Mouse (Mus musculus): ENCODE results near the gene Map1lc3a.

The Map1lc3a gene

DNA sequence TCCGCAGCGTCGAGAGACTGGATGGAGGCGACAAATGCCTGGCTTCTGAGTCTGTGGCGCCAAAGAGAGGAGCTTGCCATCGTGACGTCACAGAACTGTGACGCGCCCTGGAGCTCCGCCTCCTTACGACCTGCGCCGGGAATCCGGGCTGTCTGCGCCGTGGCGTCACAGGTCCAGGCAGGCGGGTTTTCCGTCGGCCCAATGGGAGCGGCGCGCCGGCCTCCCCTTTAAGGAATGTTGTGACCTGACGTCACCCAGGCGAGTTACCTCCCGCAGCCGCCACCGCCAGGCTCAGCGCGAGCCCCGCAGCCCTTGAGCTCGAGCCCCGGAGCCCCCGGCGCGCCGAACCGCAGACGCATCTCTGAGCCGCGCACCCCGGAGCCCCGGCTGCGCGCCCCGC lies at the start of gene Map1lc3a:
Map1lc3a (plus strand) TSS at position 103 of the 400 bp plus-strand sequence.
- peak; percentile 94 to 96 for DNase-seq (ENCODE audit: low spot score in 2 of 2)

DNA sequence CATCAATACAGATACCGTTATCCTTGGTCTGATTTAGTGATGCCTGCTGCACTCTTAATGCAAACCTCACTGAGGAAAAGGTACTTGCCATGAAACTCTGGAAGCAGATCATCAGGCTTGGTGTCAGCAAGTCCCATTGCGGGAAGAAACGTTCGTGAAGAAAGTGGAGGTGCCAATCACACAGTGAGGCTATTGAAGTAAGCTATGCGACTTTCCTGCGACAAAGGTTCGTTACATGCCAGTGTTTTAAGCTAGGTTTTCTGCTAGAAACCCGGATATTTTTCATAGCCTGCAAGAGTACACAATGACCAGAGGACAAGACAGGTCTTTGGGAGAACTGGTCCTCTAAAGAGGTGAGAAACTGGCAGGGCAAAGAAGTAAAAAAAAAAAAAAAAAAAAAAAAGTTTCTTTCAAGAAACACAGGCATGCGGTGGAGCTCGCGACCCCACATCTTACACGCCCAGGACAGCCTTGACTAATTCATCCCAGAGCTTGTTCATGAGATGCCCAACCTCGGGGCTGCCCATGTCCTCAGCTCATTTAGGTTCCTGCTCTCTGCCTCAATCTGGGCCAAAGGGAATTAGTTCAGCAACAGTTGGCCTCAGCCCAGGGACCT lies 40.2 kb upstream of the Map1lc3a start:
- no peak for DNase-seq (ENCODE audit: low spot score in 2 of 2)

DNA sequence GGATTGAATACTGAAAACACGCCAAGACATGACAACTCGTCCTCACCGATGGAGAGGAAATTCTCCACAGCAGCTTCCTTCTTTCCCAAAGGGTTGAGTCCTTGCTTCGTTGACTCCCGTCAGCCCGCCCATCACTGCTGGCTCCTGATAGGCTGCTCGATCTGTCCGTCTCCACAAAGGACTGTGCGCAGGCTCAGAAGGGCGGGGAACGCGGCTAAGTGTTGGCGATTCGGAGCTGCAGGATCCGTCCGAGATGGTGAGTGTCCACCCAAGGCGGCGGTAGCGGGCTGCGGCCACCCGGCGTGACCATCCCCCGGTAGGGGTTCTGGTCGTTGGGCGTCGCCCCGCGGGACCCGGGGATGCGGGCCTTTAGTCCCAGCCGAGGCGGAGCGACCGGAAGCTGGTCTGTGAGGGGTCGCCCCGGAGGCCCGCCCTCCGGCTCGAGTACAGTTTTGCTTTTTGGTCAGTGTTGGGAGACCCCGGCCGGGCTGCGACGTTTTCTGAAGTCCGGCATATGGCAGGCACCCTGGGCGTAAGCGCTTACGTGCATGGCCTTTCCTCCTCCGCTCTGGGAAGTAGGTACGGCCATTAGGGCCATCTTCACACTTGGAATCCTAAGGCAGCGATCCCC lies 39.6 kb upstream of the Map1lc3a start, which contains the start of gene Dynlrb1:
Dynlrb1 (plus strand) TSS at position 172 of the 631 bp plus-strand sequence.
- peak; percentile 98 to 99 for DNase-seq (ENCODE audit: low spot score in 2 of 2)

DNA sequence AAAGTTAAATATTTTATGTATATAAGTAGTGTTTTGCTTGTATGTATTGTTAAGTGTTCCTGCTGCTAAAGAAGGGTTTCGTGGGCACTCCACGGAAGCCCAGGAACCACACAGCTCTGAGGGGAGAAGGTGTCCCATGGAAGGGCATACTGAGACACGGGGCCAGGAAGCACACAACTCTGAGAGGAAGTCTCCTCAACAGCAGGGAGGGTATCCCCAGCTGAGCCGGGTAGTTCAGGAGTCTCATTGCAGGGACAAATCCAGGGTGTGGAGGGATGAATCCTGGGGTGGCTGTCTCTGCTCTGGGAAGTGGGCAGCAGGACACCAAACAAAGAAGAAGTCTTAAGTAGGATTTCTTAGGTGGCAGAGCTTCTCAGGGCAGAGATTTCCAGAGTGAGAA lies 38.8 kb upstream of the Map1lc3a start:
- no peak for DNase-seq (ENCODE audit: low spot score in 2 of 2)

DNA sequence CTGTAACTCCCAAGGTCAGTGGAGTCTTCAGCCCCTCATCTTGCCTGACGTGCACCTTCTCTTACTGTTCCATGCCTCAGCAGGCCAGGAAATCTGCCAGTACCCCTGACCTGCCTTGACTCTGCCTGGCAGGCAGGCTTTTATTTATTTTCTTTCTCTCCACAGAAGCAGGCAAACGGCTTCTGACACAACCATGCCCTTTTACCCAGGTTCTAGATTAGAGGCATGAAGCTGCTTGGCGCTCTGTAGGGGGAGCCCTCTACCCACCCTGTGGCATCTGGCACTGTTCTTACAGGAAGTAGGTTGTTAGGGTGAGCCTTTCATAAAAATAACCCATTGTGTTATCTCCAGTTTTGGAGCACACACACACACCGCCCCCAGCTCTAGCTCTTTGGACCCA lies 35.2 kb upstream of the Map1lc3a start:
- peak in 1 of 2 experiments; percentile 38 for DNase-seq (ENCODE audit: low spot score in 2 of 2)

DNA sequence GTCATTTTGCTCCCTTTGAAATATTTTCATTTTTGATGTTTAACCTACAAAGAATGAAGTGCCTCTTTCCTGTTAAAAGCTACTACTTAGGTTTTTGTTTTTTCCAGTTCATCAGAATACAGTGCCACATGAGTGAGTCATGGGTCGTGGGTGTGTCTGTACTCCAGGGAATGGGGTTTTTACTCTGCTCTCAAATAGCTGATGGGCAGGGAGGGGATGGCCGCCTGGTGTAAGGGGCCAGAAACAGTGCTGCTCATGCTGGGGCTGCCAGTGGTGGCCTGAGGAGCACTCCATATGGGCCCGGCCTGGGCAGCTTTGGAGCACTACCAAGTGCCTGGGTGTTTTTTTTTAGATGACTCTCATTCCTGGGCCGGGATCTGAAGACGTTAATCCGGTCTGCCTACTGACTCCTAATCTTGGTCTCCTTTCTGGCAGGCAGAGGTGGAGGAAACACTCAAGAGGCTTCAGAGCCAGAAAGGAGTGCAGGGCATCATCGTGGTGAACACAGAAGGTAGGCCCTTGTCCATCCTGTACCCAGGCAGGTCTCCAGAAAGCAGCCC lies 33.7 kb upstream of the Map1lc3a start:
- DNase-seq (ENCODE audit: low spot score in 2 of 2), result peak; percentile 19 to 45

DNA sequence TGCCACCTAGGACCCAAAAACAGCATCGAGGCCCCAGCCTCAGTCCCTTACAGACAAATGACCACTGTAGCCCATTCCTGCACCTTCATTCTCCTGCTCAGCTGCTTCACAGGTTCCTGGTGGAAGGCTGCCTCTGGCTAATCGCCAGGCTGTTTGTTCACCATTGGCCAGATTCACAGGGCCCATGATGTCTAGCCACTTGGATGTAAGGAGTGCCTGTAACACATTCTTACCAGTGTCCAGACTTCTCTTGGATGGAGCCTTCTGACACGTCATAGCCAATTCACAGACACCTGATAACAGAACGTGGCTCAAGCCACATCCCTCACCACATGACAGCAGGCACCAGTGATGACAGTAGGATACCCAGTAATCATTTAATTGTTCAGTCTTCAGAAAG lies 29.9 kb upstream of the Map1lc3a start:
- peak in 1 of 2 experiments; percentile 35 for DNase-seq (ENCODE audit: low spot score in 2 of 2)

DNA sequence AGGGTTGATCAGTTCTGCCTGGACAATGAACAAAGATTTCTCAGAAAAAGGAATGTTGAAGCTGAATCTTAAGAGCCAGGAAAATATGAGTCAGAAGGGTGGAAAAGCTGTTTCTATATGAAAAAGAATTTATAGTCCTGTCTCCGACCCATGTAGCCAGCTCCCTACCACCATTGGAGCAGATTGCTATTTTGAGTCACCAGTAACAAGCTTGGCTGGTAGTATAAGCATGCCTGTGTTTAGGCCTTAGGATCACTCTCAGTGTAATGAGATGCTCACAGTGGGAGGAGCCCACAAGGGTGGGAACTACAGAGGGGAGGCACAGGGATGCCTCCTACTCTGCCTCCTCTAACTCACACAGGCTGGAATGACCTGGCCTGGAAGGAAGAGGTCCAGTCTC lies 27.9 kb upstream of the Map1lc3a start:
- no peak for DNase-seq (ENCODE audit: low spot score in 2 of 2)

DNA sequence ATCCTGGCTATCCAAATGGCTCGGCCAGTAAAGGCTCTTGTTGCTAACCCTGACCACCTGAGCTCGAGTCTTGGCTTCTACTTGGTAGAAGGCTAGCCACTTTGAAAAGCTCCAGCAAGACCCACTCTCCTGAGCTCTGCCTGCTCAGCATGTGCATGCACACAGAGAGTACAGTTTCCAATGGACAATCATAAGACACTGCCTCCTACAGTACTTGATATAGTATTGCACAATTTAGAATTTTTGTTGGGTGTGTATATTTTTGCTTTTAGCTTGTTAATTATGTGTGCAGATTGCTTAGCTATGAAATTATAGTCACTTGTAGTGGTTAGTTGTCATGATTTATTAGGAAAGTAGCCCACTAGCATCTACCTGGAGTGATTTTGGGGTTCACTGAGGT lies 27.4 kb upstream of the Map1lc3a start:
- no peak for DNase-seq (ENCODE audit: low spot score in 2 of 2)

DNA sequence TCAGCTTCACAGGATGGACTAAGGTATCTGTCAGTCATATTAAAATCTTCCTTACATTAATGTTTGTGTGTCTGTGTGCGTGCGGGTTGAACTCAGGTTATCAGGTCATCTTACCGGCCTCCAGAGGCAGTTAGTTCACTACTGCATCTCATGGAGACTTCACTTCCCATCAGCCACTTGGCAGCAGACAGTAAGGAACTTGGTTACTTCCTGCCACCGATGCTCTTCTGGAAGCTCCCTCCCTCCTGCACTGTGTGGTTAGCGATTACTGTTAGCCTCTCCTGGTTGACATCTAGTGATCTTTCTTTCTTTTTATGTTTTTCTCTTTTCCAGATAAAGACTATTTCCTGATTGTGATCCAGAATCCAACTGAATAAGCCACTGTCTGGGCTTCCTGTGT lies 26.5 kb upstream of the Map1lc3a start:
- DNase-seq (ENCODE audit: low spot score in 2 of 2), result no peak

DNA sequence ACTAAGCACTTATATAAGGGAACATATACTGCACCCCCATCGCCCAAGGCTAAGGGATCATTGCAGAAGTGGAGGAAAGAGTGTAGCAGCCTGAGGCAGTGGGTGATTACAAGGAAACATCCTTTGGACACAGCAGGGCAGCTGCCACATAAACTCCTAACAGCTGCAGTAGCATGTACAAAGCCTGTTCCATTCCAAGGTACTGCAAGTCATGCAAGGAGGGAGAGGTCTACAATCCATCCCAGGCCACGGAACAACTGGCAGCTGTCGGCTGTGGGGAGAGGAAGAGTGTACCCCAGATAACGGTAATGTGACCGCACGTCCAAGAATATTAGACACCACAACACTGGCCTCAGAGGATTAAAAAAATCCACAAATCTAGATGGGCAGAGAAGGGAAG lies 10.6 kb upstream of the Map1lc3a start:
- no peak for DNase-seq (ENCODE audit: low spot score in 2 of 2)

DNA sequence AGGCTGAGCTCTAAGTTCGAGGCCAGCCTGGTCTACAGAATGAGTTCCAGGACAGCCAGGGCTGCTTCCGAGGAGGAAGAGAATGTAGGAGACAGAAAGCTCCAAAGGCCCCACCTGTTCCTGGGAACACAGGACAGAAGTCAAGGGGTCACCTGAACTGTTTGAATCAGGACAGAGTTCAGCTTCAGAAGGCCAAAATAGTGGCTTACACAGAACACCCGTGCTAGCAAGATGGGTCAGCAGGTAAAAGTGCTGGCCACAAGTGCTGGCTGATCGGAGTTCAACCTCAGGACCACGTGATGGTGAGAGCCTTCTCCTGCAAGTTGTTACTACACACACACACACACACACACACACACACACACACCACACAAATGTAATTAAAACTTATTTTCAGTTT lies 9.2 kb upstream of the Map1lc3a start:
- DNase-seq (ENCODE audit: low spot score in 2 of 2), result no peak

DNA sequence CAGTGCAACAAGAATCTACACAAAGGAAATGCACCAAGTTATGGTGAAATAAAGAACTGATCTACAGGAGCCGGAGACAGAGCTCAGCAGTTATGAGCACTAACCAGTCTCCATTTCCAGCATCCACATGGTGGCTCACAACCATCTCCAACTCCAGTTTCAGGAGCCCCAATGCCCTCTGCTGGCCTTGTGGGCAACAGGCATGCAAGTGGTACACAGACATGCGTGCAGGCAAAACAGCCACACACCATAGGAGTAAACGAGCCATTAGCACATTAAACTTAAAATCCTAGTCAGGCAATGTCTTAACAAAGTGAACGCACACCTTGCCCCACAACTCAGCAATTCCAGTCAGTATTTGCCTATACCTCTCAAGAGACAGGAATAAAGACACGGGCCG lies 4.1 kb upstream of the Map1lc3a start:
- DNase-seq (ENCODE audit: low spot score in 2 of 2), result no peak

DNA sequence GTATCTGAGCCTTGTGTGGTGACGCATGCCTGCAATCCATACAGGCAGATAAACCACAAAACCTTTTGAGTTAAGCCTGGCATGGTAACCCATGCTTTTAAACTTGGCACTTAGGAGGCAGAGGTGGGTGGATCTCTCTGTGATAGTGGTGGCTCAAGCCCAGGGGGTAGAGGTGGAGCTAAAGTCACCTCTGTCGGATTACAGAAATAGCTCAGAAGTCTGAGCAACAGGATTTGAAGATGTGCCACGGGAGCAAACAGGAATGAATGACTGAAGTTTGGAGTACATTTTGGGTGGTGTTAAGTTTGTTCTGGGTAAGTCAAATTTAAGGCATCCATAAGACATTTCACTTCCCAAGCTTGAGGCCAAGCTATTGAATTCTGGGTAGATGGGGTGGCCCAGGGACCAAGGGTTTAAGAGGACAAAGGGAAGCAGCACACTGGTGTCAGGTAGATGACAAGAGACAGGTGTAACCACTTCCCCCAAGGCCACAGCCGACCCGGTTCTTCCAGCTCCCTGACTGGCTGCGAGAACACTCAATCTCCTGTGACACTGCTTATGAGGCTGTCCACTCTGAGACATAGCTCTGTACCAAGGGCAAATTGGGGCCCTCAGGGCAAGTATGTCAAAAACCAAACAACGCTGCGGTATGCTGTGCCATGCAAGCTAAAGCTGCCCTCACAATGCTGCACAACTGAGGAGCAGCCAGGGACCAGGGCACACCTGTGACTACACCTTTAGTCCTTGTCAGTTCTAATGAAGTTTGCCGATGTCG lies 3.5 kb upstream of the Map1lc3a start:
- DNase-seq (ENCODE audit: low spot score in 2 of 2), result no peak

DNA sequence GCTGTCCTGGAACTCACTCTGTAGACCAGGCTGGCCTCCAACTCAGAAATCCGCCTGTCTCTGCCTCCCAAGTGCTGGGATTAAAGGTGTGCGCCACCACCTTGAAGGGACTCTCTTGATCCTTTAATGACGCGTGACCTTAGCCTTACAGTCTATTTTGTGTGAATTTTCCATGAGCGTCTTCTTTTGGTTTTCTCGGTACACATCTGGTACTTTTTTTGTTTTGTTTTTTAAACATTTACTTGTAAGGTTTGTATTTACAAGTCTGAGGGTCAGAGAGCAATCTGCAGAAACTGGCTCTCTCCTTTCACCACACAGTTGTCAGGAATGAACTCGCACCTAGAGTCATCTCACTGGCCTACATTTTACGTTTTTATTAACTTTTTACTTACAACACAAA lies 2.5 kb upstream of the Map1lc3a start:
- no peak for DNase-seq (ENCODE audit: low spot score in 2 of 2)

DNA sequence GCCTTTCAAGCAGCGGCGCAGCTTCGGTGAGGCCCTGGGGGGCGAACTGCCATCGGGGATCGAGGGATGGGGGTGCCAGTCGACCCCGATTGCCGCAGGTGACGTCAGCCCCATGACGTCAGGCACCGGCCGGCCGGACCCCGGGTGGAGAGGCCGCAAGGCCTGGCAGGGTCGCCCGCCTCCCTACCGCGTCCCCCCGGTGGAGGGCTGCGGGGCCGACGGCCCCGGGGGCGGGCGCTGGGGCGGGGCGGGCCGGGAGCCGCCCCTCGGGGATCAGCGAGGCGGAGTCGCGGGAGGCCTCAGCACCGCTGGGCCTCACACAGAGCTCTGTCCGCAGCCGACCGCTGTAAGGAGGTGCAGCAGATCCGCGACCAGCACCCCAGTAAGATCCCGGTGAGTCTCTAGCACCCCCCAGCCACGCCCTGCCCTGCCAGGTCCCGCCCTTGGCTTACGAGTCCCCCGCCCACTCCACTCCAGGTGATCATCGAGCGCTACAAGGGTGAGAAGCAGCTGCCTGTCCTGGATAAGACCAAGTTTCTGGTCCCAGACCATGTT lies 601 bp downstream of the Map1lc3a start:
- no peak for DNase-seq (ENCODE audit: low spot score in 2 of 2)

DNA sequence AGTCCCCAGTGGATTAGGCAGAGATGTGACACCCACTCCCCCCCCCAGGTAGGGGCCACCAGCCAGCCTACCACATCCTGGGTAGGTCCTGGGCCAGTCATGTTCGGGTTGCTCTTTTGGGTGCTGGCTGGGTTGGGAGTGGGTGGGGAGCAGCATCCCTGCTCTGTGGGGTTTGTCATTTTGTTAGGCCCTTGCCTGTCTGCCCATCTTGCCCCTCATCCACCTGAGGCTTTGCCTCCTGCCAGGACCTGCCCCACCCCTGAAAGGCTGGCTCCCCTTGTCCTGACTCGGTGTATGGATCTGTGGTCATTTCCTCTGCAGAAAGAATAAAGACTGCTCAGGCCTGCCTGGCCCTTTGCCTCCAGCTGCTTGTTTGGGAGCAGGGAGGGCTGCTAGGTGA lies 1.6 kb downstream of the Map1lc3a start:
- DNase-seq (ENCODE audit: low spot score in 2 of 2), result no peak

DNA sequence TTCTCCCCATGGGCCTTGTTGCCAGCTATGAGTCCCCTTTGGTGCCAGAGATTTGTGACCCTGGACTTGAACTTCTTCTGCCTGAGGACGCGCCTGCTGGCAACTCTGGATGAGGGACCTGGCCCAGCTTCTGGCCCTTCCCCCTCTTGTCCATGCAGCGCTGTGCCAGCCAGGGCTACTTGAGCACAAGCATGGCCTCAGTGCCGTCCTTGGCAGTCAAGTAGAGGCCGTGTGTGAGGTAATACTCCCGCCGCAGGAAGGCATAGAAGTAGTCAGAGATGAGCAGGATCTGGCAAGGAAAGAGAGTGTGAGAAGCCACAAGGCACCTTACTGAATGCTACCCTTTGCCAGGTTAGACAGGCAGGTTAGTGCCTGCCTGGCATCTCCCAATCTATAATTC lies 2.3 kb downstream of the Map1lc3a start:
- peak; percentile 60 to 73 for DNase-seq (ENCODE audit: low spot score in 2 of 2)

DNA sequence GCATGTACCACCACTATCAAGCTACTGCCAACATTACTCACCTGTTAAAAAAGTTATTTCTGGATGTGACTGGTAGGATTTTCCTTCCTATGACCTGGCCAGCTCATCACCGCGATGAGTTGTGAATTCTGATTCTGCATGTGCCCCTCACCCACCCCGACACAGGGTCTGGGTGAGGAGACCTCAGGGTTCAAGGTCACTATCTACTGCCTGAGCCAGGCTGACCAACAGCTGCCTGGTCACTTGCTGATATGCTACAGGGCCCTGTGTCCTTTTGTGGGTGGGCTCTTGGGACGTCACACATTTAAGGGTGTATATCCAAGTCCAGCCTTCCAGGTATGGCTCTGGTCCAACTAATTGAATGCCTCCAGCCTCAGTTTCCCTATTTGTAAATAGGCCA lies 3.1 kb downstream of the Map1lc3a start:
- no peak for DNase-seq (ENCODE audit: low spot score in 2 of 2)

DNA sequence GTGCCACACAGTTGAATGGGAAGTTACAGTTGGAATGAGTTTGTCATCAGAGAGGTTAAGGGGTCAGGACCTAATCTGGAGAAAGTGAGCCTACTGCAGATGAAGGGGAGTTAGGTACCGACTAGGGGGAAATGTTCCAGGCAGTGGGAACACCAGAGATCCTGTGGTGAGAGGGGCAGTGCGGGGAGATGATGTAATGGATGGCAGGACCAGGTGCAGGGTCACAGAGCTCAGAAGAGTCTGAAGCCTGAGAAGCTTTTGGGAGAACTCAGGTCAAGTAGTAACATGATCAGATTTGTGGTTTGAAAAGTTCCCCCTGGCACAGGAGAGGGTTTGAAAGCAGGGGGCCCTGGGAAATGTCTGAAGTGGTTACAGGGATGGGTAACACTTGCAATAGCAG lies 4.0 kb downstream of the Map1lc3a start:
- no peak for DNase-seq (ENCODE audit: low spot score in 2 of 2)

DNA sequence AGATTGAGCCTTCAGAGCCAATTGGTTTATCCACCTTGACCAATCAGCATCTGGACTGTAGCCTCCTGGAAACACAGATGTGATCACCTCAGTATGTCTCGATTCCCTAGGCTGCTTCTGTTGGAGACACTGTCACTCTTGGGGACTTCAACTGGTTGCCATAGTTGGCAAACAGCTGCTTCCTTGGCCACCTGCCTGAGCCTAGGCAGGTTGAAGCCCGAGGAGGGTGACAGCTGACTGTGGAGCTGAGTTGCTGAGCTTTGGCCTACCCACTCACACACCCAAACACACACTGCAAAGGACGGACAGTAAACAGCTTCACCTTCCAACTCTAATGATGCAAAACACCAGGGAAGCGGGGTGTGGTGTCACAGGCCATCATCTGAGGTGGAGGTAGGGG lies 7.7 kb downstream of the Map1lc3a start:
- peak; percentile 41 to 57 for DNase-seq (ENCODE audit: low spot score in 2 of 2)

DNA sequence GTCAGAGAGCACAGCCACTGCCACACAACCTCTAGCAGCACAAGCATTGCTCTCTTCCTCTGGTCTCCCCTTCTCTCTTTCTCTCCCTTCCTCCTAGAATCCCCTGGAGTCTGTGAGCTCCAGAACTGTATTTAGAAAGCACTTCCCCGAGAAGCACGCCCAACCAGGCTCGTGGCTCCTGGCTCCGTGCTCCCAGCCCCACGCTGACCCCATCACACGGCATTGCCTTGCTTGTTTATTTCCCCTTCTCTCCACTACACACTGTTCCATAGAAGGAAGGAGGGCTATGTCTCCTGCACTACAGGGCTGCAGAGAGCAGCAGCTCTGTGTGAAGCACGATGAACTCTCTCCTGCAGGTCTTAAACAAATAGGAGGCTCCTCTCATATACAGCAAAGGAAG lies 8.6 kb downstream of the Map1lc3a start:
- DNase-seq (ENCODE audit: low spot score in 2 of 2), result peak in 1 of 2 experiments; percentile 39
